Comparison of ENCODE assay signal across 27 mouse cellular contexts in genomic region chr6:58913971-58914370, GRCm38 (mm10). TPM values are rescaled to one million over a fixed set of nuclear protein-coding genes. Genes with fewer than 3 reads are reported as not detected.
A peak's percentile ranks its signal among the peaks of the same experiment; 100 is the strongest.
DNase-seq lines count a peak whose midpoint lies in the region; ATAC-seq and TF ChIP-seq lines count a peak whose summit lies in the region.
"Had no signal": no experiment of that assay in that cellular context is flagged by ENCODE, and none has a peak within 500 bp of the region (broad histone marks: within the 10 kb centered on the region; RNA-seq: fewer than 3 reads in every experiment).

No protein-coding gene starts in this region.

- no peak overlapping the region for H3K4me2 ChIP-seq in intestine, embryonic 14.5 days (ENCODE audit: low read length)
- H3K4me2 ChIP-seq in intestine, embryonic 15.5 days (replicated peaks): no peak overlapping the region
- H3K4me2 ChIP-seq in lung, embryonic 14.5 days: no peak overlapping the region
- no peak overlapping the region for H3K4me2 ChIP-seq in stomach, embryonic 15.5 days
- no peak overlapping the region for H3K4me2 ChIP-seq in stomach, postnatal 0 days (replicated peaks; ENCODE audit: low read depth)
- H3K4me2 ChIP-seq: embryonic facial prominence, embryonic 12.5 days; embryonic facial prominence, embryonic 15.5 days; heart, embryonic 11.5 days; hindbrain, embryonic 12.5 days; hindbrain, embryonic 15.5 days had no signal

- H3K36me3 ChIP-seq in intestine, embryonic 14.5 days (ENCODE audit: control insufficient read depth, insufficient read depth, low read length): no peaks in the 10 kb centered on the region
- H3K36me3 ChIP-seq in intestine, embryonic 15.5 days: no peaks in the 10 kb centered on the region
- H3K36me3 ChIP-seq in lung, embryonic 14.5 days (ENCODE audit: insufficient read depth): no peaks in the 10 kb centered on the region
- no peaks in the 10 kb centered on the region for H3K36me3 ChIP-seq in stomach, embryonic 15.5 days
- no peaks in the 10 kb centered on the region for H3K36me3 ChIP-seq in stomach, postnatal 0 days (ENCODE audit: control insufficient read depth, insufficient read depth, low read length)
- H3K36me3 ChIP-seq: embryonic facial prominence, embryonic 12.5 days; embryonic facial prominence, embryonic 15.5 days; G1E; hindbrain, embryonic 12.5 days had no signal

- TF ChIP-seq EP300 in stomach, postnatal 0 days (optimal IDR thresholded peaks at IDR 0.05): no peak

- TF ChIP-seq CTCF in lung, embryonic 14.5 days (IDR thresholded peaks at IDR 0.05; ENCODE audit: low read depth): no peak
- no peak for TF ChIP-seq CTCF in stomach, postnatal 0 days (IDR thresholded peaks at IDR 0.05; ENCODE audit: low read depth)

- ATAC-seq in intestine, embryonic 14.5 days (replicated peaks; ENCODE audit: low FRiP score, low TSS enrichment, low read depth): no peak
- ATAC-seq in intestine, embryonic 15.5 days: no peak
- ATAC-seq in lung, embryonic 14.5 days (ENCODE audit: insufficient read depth): peak; percentile 14; the same call in 1 of the 2 replicates
- ATAC-seq in stomach, embryonic 15.5 days (ENCODE audit: insufficient read depth, low FRiP score, low read depth): no peak
- no peak for ATAC-seq in stomach, postnatal 0 days (ENCODE audit: low FRiP score, low TSS enrichment)
- ATAC-seq: forebrain, embryonic 14.5 days; forebrain, postnatal 0 days; Patski had no signal

- no peak for DNase-seq in intestine, embryonic 14.5 days (ENCODE audit: low spot score)
- DNase-seq in lung, embryonic 14.5 days: no peak
- no peak for DNase-seq in lung, postnatal 4 days
- DNase-seq in stomach, postnatal 0 days (ENCODE audit: low spot score): no peak
- DNase-seq in heart, adult 9 months (ENCODE audit: low spot score in 2 of 2): no peak
- DNase-seq: adrenal gland, postnatal 10 days; adrenal gland, postnatal 36 days; B cell, adult 2 months; cerebellum, adult 11 months; cerebellum, adult 2 months; cerebellum, adult 9-11 months; cerebellum, postnatal 25 days; forebrain, postnatal 0 days; gastrocnemius, postnatal 10 days; gastrocnemius, postnatal 36 days; heart, adult 2 months had no signal

- H3K4me1 ChIP-seq in intestine, embryonic 14.5 days (replicated peaks; ENCODE audit: control insufficient read depth, insufficient read depth, low read length): no peaks in the 10 kb centered on the region
- H3K4me1 ChIP-seq in intestine, embryonic 15.5 days (replicated peaks): no peaks in the 10 kb centered on the region
- H3K4me1 ChIP-seq in lung, embryonic 14.5 days (ENCODE audit: insufficient read depth): no peaks in the 10 kb centered on the region
- H3K4me1 ChIP-seq in stomach, embryonic 15.5 days: no peaks in the 10 kb centered on the region
- no peaks in the 10 kb centered on the region for H3K4me1 ChIP-seq in stomach, postnatal 0 days (replicated peaks; ENCODE audit: control insufficient read depth, insufficient read depth)
- H3K4me1 ChIP-seq: embryonic facial prominence, embryonic 12.5 days; embryonic facial prominence, embryonic 15.5 days; hindbrain, embryonic 12.5 days; hindbrain, embryonic 15.5 days had no signal

- no peaks in the 10 kb centered on the region for H3K27me3 ChIP-seq in intestine, embryonic 14.5 days (replicated peaks; ENCODE audit: control insufficient read depth, insufficient read depth, low read length)
- H3K27me3 ChIP-seq in intestine, embryonic 15.5 days (replicated peaks): no peaks in the 10 kb centered on the region
- no peaks in the 10 kb centered on the region for H3K27me3 ChIP-seq in lung, embryonic 14.5 days (ENCODE audit: insufficient read depth, low read length)
- no peaks in the 10 kb centered on the region for H3K27me3 ChIP-seq in stomach, embryonic 15.5 days (replicated peaks)
- H3K27me3 ChIP-seq in stomach, postnatal 0 days (ENCODE audit: control insufficient read depth, insufficient read depth, low read length): no peaks in the 10 kb centered on the region
- H3K27me3 ChIP-seq: CH12.LX; embryonic facial prominence, embryonic 12.5 days; embryonic facial prominence, embryonic 15.5 days; hindbrain, embryonic 12.5 days; hindbrain, embryonic 15.5 days; Patski had no signal

- no peaks in the 10 kb centered on the region for H3K9me3 ChIP-seq in intestine, embryonic 14.5 days (ENCODE audit: control insufficient read depth, low read length)
- no peaks in the 10 kb centered on the region for H3K9me3 ChIP-seq in intestine, embryonic 15.5 days
- H3K9me3 ChIP-seq in lung, embryonic 14.5 days (ENCODE audit: low read depth, low read length): no peaks in the 10 kb centered on the region
- H3K9me3 ChIP-seq in stomach, embryonic 15.5 days: no peaks in the 10 kb centered on the region
- no peaks in the 10 kb centered on the region for H3K9me3 ChIP-seq in stomach, postnatal 0 days (ENCODE audit: control insufficient read depth, low read length)
- H3K9me3 ChIP-seq: embryonic facial prominence, embryonic 12.5 days; embryonic facial prominence, embryonic 15.5 days; G1E; hindbrain, embryonic 12.5 days; hindbrain, embryonic 15.5 days had no signal

- H3K4me3 ChIP-seq in intestine, embryonic 14.5 days (ENCODE audit: low read depth, low read length): no peak overlapping the region
- H3K4me3 ChIP-seq in intestine, embryonic 15.5 days (replicated peaks): no peak overlapping the region
- no peak overlapping the region for H3K4me3 ChIP-seq in lung, embryonic 14.5 days (ENCODE audit: low read depth, low read length)
- no peak overlapping the region for H3K4me3 ChIP-seq in stomach, embryonic 15.5 days (replicated peaks)
- H3K4me3 ChIP-seq in stomach, postnatal 0 days (ENCODE audit: low read depth, low read length): no peak overlapping the region
- H3K4me3 ChIP-seq: embryonic facial prominence, embryonic 12.5 days; embryonic facial prominence, embryonic 15.5 days; heart, adult 2 months; hindbrain, embryonic 12.5 days; hindbrain, embryonic 15.5 days had no signal

- H3K27ac ChIP-seq in intestine, embryonic 14.5 days (ENCODE audit: low read depth): peak overlapping the region; percentile 38; the same call in 1 of the 2 replicates
- H3K27ac ChIP-seq in intestine, embryonic 15.5 days: no peak overlapping the region
- H3K27ac ChIP-seq in lung, embryonic 14.5 days (ENCODE audit: low read depth): no peak overlapping the region
- 0 out of 2 replicates have a peak overlapping the region, but pooled peaks have one; percentile 57 for H3K27ac ChIP-seq in stomach, embryonic 15.5 days
- no peak overlapping the region for H3K27ac ChIP-seq in stomach, postnatal 0 days (replicated peaks)
- H3K27ac ChIP-seq: embryonic facial prominence, embryonic 12.5 days; embryonic facial prominence, embryonic 15.5 days; heart, adult 2 months; hindbrain, embryonic 12.5 days; hindbrain, embryonic 15.5 days had no signal

- no peak overlapping the region for H3K9ac ChIP-seq in intestine, embryonic 14.5 days (ENCODE audit: low read length)
- no peak overlapping the region for H3K9ac ChIP-seq in intestine, embryonic 15.5 days
- no peak overlapping the region for H3K9ac ChIP-seq in lung, embryonic 14.5 days
- no peak overlapping the region for H3K9ac ChIP-seq in stomach, embryonic 15.5 days
- no peak overlapping the region for H3K9ac ChIP-seq in stomach, postnatal 0 days (ENCODE audit: low read length)
- H3K9ac ChIP-seq: embryonic facial prominence, embryonic 12.5 days; embryonic facial prominence, embryonic 15.5 days; forebrain, postnatal 0 days; hindbrain, embryonic 12.5 days; hindbrain, embryonic 15.5 days had no signal

- WGBS in intestine, embryonic 14.5 days: 37% methylated on average over 5 of the region's 5 CpGs
- WGBS in intestine, embryonic 15.5 days: 47% methylated on average over 5 of the region's 5 CpGs
- WGBS in lung, embryonic 14.5 days: 46% methylated on average over 5 of the region's 5 CpGs
- 55% methylated on average over 5 of the region's 5 CpGs for WGBS in stomach, embryonic 15.5 days
- WGBS in stomach, postnatal 0 days: 50% methylated on average over 5 of the region's 5 CpGs

RNA-seq across cellular contexts. Expression of gene Nap1l5, which starts 7.1 kb away (rescaled TPM):
- polyA plus RNA-seq in intestine, embryonic 14.5 days (2014; fragmentation: Nextera tagmentation; extraction: Ambion mirVana): 11.2 and 11.5 TPM in 2 replicates
- polyA plus RNA-seq in intestine, embryonic 15.5 days (2015; fragmentation: Nextera tagmentation; extraction: Ambion mirVana): 10.3 and 14.5 TPM in 2 replicates
- 4.7 and 5.6 TPM in 2 replicates for polyA plus RNA-seq in lung, embryonic 14.5 days (2014; fragmentation: Nextera tagmentation; extraction: Ambion mirVana)
- polyA plus RNA-seq in stomach, embryonic 15.5 days (2015; fragmentation: Nextera tagmentation; extraction: Ambion mirVana): 7.3 and 8.6 TPM in 2 replicates
- 7.5 and 9.3 TPM in 2 replicates for polyA plus RNA-seq in stomach, postnatal 0 days (2015; fragmentation: Nextera tagmentation; extraction: Ambion mirVana)
- polyA plus RNA-seq: G1E, Patski had no signal

Comparison
In these comparisons a context has a peak if more than half of its experiments do, and no peak if none do; other contexts are left out.
1. H3K27ac ChIP-seq: peak in intestine, embryonic 14.5 days (single experiment) and stomach, embryonic 15.5 days (single experiment); none in intestine, embryonic 15.5 days (single experiment), lung, embryonic 14.5 days (single experiment) and stomach, postnatal 0 days (single experiment).